Mouse (Mus musculus) inflammation-experienced regulatory T-cells, adult 16 weeks (primary cell): ENCODE measurements around the gene Gm21891. TPM values are rescaled to one million over a fixed set of nuclear protein-coding genes. Genes with fewer than 3 reads are reported as not detected.

Experiments used
- polyA plus RNA-seq: library from polyadenylated mRNA; unstranded; fragments of 100-300 nt; shearing (Covaris generic); gene quantifications from one replicate; pipeline ENCODE4 v1.2.1, GENCODE M21; 2017

The Gm21891 gene
- not detected for polyA plus RNA-seq

DNA sequence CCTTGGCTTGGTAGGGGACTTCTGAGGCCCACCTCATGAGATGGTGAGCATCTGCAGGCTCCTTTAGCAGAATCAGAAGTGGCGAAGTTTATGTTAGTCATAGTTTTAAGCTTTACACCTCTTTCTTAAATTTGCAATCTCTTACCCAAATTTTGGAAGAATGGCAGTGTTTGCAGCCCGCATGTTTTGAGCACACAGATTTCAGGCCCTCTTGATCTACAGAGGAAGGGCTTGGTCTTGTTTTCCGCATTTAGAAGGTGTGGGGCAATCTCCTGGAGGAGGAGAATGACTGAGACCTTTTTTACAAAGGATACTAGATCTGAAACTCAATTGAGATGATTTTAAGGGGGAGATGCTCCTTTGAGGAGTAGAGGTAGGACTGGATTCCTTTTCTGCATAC lies at the start of gene Gm21891:
Gene Gm21891, minus strand, starts transcription at position 101 of the 400 bp plus-strand sequence.

DNA sequence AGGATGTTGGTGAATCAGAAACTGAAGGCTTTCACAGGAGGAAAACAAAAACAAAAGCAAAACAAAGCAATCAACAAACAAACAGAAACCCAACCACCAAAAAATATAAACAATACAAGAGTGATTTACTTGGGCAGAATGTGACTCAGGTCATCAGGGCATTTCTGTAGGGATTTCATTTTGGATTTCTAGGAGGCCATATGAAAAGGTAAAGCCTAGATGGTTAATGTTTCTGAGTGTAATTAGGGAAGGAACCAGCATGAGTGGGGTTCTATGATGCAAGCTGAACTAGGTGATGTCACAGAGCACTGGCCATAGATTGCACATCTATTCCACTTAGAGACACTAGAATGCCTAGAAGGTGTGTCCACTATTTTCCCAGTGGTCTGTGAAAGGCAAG lies 28.4 kb upstream of the Gm21891 start, which contains the start of gene Gm21425:
Gene Gm21425, plus strand, starts transcription at position 301 of the 400 bp plus-strand sequence.

Other genes with a start within 250 kb of the Gm21891 start
- gene Gm20807, start 90.6 kb downstream of the Gm21891 start, polyA plus RNA-seq = not detected
- not detected for gene Gm21425, start 28.5 kb upstream of the Gm21891 start, polyA plus RNA-seq
- not detected for gene Gm21828, start 90.4 kb upstream of the Gm21891 start, polyA plus RNA-seq
- gene Gm21440, start 118.9 kb upstream of the Gm21891 start, polyA plus RNA-seq = not detected
- not detected for gene Gm21454, start 119.0 kb upstream of the Gm21891 start, polyA plus RNA-seq
- not detected for gene Gm21725, start 215.6 kb upstream of the Gm21891 start, polyA plus RNA-seq